Mouse (Mus musculus): ENCODE measurements around the gene Pafah1b1.

Gene Pafah1b1

GRCm38 (mm10) chr11:74720668-74721067 lies 3.8 kb downstream of the Pafah1b1 start:
- no peak for DNase-seq

- DNase-seq: peak; percentile 19
These were observed 8.4 kb downstream of the Pafah1b1 start for GRCm38 (mm10) chr11:74715971-74716525.

GRCm38 (mm10) chr11:74710671-74711070 lies 13.8 kb downstream of the Pafah1b1 start:
- DNase-seq: no peak

GRCm38 (mm10) chr11:74708781-74709180 lies 15.7 kb downstream of the Pafah1b1 start:
- no peak for DNase-seq

- no peak for DNase-seq
These were observed 20.4 kb downstream of the Pafah1b1 start for GRCm38 (mm10) chr11:74704068-74704467.

GRCm38 (mm10) chr11:74699505-74699904 lies 25.0 kb downstream of the Pafah1b1 start:
- DNase-seq: no peak

- DNase-seq: no peak
These were observed 32.3 kb downstream of the Pafah1b1 start for GRCm38 (mm10) chr11:74692151-74692550.

- DNase-seq: no peak
These were observed 49.3 kb downstream of the Pafah1b1 start for GRCm38 (mm10) chr11:74675156-74675555.

- DNase-seq: no peak
These were observed 49.8 kb downstream of the Pafah1b1 start for GRCm38 (mm10) chr11:74674713-74675112.

GRCm38 (mm10) chr11:74673561-74673960 lies 50.9 kb downstream of the Pafah1b1 start:
- no peak for DNase-seq

- no peak for DNase-seq
These were observed 51.5 kb downstream of the Pafah1b1 start for GRCm38 (mm10) chr11:74672901-74673513.

GRCm38 (mm10) chr11:74671839-74672238 lies 52.6 kb downstream of the Pafah1b1 start:
- no peak for DNase-seq

- no peak for DNase-seq
These were observed 53.5 kb downstream of the Pafah1b1 start for GRCm38 (mm10) chr11:74671013-74671412.

GRCm38 (mm10) chr11:74670151-74670550 lies 54.3 kb downstream of the Pafah1b1 start:
- no peak for DNase-seq

GRCm38 (mm10) chr11:74668971-74669370 lies 55.5 kb downstream of the Pafah1b1 start:
- DNase-seq: no peak

- DNase-seq: no peak
These were observed 56.0 kb downstream of the Pafah1b1 start for GRCm38 (mm10) chr11:74668466-74668865.

GRCm38 (mm10) chr11:74667582-74668010 lies 56.9 kb downstream of the Pafah1b1 start:
- DNase-seq: no peak

- no peak for DNase-seq
These were observed 57.5 kb downstream of the Pafah1b1 start for GRCm38 (mm10) chr11:74666776-74667581.

GRCm38 (mm10) chr11:74666284-74666652 lies 58.2 kb downstream of the Pafah1b1 start:
- DNase-seq: no peak

- DNase-seq: no peak
These were observed 58.7 kb downstream of the Pafah1b1 start for GRCm38 (mm10) chr11:74665631-74666283.

GRCm38 (mm10) chr11:74664906-74665305 lies 59.6 kb downstream of the Pafah1b1 start:
- DNase-seq: no peak

- DNase-seq: no peak
These were observed 60.2 kb downstream of the Pafah1b1 start for GRCm38 (mm10) chr11:74664279-74664678.

GRCm38 (mm10) chr11:74662221-74662620 lies 62.2 kb downstream of the Pafah1b1 start:
- no peak for DNase-seq

GRCm38 (mm10) chr11:74661641-74662040 lies 62.8 kb downstream of the Pafah1b1 start:
- DNase-seq: no peak
